Mouse (Mus musculus): ENCODE data around the gene Serpina7. TPM values are rescaled to one million over a fixed set of nuclear protein-coding genes. Genes with fewer than 3 reads are reported as not detected.

Serpina7 gene
- total and polyA plus RNA-seq, 3 experiments = not detected

GRCm38 (mm10) chrX:139064078-139064477 lies 21.0 kb downstream of the Serpina7 start:
- in situ Hi-C loops (cut with MboI; ENCODE audit: low pct_ligation_motif_present, low pct_unique_long_range_greater_than_20kb, low sequenced_read_pairs) = no loop called here
- H3K27me3 ChIP-seq (replicated peaks) = no peaks in the 10 kb centered on the region
- no peak overlapping the region for H3K4me3 ChIP-seq (replicated peaks in 1 of 3; ENCODE audit: low read depth in 2 of 3, low read length in 2 of 3, poor library complexity in 1 of 3)
- H3K36me3 ChIP-seq (replicated peaks in 1 of 2; ENCODE audit: control insufficient read depth in 1 of 2, insufficient read depth in 1 of 2, low read length in 1 of 2) = no peaks in the 10 kb centered on the region
- H3K27ac ChIP-seq (ENCODE audit: insufficient read depth, low read depth) = no peak overlapping the region
- TF ChIP-seq NRF1 (IDR thresholded peaks at IDR 0.05; ENCODE audit: low read depth, low read length) = no peak
- TF ChIP-seq MXI1 (IDR thresholded peaks at IDR 0.05; ENCODE audit: low read depth, low read length) = no peak
- no peak for TF ChIP-seq HCFC1 (IDR thresholded peaks at IDR 0.05; ENCODE audit: low read depth, low read length)
- TF ChIP-seq CHD2 (IDR thresholded peaks at IDR 0.05; ENCODE audit: low read length) = no peak
- TF ChIP-seq ELF1 (IDR thresholded peaks at IDR 0.05; ENCODE audit: low read depth, low read length) = no peak
- TF ChIP-seq EP300 (IDR thresholded peaks at IDR 0.05; ENCODE audit: low read length) = no peak
- TF ChIP-seq ZKSCAN1 (IDR thresholded peaks at IDR 0.05; ENCODE audit: borderline replicate concordance, low read depth, low read length) = no peak
- no peak for TF ChIP-seq ETS1 (conservative IDR thresholded peaks at IDR 0.05; ENCODE audit: low read depth, low read length)
- no peak for TF ChIP-seq JUN (IDR thresholded peaks at IDR 0.05; ENCODE audit: insufficient read depth, low read depth, low read length)
- no peak for TF ChIP-seq TBP (conservative IDR thresholded peaks at IDR 0.05; ENCODE audit: low read depth, low read length)
- no peak for TF ChIP-seq MEF2A (IDR thresholded peaks at IDR 0.05; ENCODE audit: borderline replicate concordance, low read depth, low read length)
- no peak for TF ChIP-seq CTCF (conservative IDR thresholded peaks at IDR 0.05 in 1 of 2, IDR thresholded peaks at IDR 0.05 in 1 of 2; ENCODE audit: low read depth in 2 of 2, low read length in 2 of 2)
- TF ChIP-seq ZNF384 (IDR thresholded peaks at IDR 0.05; ENCODE audit: low read depth, low read length) = no peak
- TF ChIP-seq MYC (IDR thresholded peaks at IDR 0.05; ENCODE audit: low read depth, low read length) = no peak
- no peak for TF ChIP-seq NELFE (IDR thresholded peaks at IDR 0.05; ENCODE audit: low read depth, low read length)
- TF ChIP-seq KAT2A (IDR thresholded peaks at IDR 0.05; ENCODE audit: insufficient replicate concordance, low read length) = no peak
- TF ChIP-seq UBTF (IDR thresholded peaks at IDR 0.05; ENCODE audit: low read depth, low read length) = no peak
- TF ChIP-seq ZC3H11A (IDR thresholded peaks at IDR 0.05; ENCODE audit: low read depth, low read length) = no peak
- TF ChIP-seq ZMIZ1 (IDR thresholded peaks at IDR 0.05; ENCODE audit: low read depth, low read length) = no peak
- no peak for TF ChIP-seq IRF4 (IDR thresholded peaks at IDR 0.05; ENCODE audit: low read depth, low read length)
- H3K4me2 ChIP-seq (ENCODE audit: insufficient read depth, low read depth, poor library complexity, severe bottlenecking) = no peak overlapping the region
- no peaks in the 10 kb centered on the region for H3K79me2 ChIP-seq (replicated peaks; ENCODE audit: control insufficient read depth, extremely low read depth, insufficient read depth, poor library complexity, severe bottlenecking)
- H3K9me3 ChIP-seq (replicated peaks; ENCODE audit: low read length) = no peaks in the 10 kb centered on the region
- dilution Hi-C loops (cut with MboI; ENCODE audit: extremely low pct_ligation_motif_present, extremely low pct_unique_long_range_greater_than_20kb, low sequenced_read_pairs) = no loop called here
- H3K4me1 ChIP-seq (ENCODE audit: control insufficient read depth in 1 of 2, insufficient read depth in 2 of 2) = no peaks in the 10 kb centered on the region
- no peak overlapping the region for H3K9ac ChIP-seq (ENCODE audit: insufficient read depth, low read depth)
- no peak for DNase-seq (ENCODE audit: extremely low read depth)

GRCm38 (mm10) chrX:139053149-139053548 lies 31.9 kb downstream of the Serpina7 start:
- no peak for TF ChIP-seq RCOR1 (conservative IDR thresholded peaks at IDR 0.05; ENCODE audit: low read depth, low read length)
- no peak for TF ChIP-seq PAX5 (IDR thresholded peaks at IDR 0.05; ENCODE audit: low read length)
- no peak for TF ChIP-seq ZKSCAN1 (IDR thresholded peaks at IDR 0.05; ENCODE audit: borderline replicate concordance, low read depth, low read length)
- no peak for TF ChIP-seq MEF2A (IDR thresholded peaks at IDR 0.05; ENCODE audit: borderline replicate concordance, low read depth, low read length)
- TF ChIP-seq TBP (conservative IDR thresholded peaks at IDR 0.05; ENCODE audit: low read depth, low read length) = no peak
- no peak for TF ChIP-seq ZMIZ1 (IDR thresholded peaks at IDR 0.05; ENCODE audit: low read depth, low read length)
- no peak for TF ChIP-seq TCF12 (IDR thresholded peaks at IDR 0.05; ENCODE audit: low read depth, low read length)
- TF ChIP-seq NELFE (IDR thresholded peaks at IDR 0.05; ENCODE audit: low read depth, low read length) = no peak
- TF ChIP-seq POLR2AphosphoS2 (IDR thresholded peaks at IDR 0.05; ENCODE audit: low read depth, low read length) = no peak
- no peak for TF ChIP-seq MXI1 (IDR thresholded peaks at IDR 0.05; ENCODE audit: low read depth, low read length)
- TF ChIP-seq NRF1 (IDR thresholded peaks at IDR 0.05; ENCODE audit: low read depth, low read length) = no peak
- no peak for TF ChIP-seq SIN3A (IDR thresholded peaks at IDR 0.05; ENCODE audit: low read length)
- TF ChIP-seq SMC3 (IDR thresholded peaks at IDR 0.05; ENCODE audit: low read depth, low read length) = no peak
- TF ChIP-seq JUND (conservative IDR thresholded peaks at IDR 0.05; ENCODE audit: low read depth, low read length) = no peak
- no peak for TF ChIP-seq ZNF384 (IDR thresholded peaks at IDR 0.05; ENCODE audit: low read depth, low read length)
- TF ChIP-seq GABPA (IDR thresholded peaks at IDR 0.05; ENCODE audit: insufficient replicate concordance, low read depth, low read length) = no peak
- no peak for TF ChIP-seq RAD21 (IDR thresholded peaks at IDR 0.05; ENCODE audit: low read depth, low read length)
- no peak for DNase-seq (ENCODE audit: extremely low read depth)
- Histone ChIP-seq H3K79me2 (replicated peaks; ENCODE audit: control insufficient read depth, extremely low read depth, insufficient read depth, poor library complexity, severe bottlenecking) (no peaks in the 10 kb centered on the region), H3K4me1 (ENCODE audit: control insufficient read depth in 1 of 2, insufficient read depth in 2 of 2) (no peaks in the 10 kb centered on the region), H3K9me3 (replicated peaks; ENCODE audit: low read length) (no peaks in the 10 kb centered on the region), H3K9ac (ENCODE audit: insufficient read depth, low read depth) (no peak overlapping the region), H3K4me2 (ENCODE audit: insufficient read depth, low read depth, poor library complexity, severe bottlenecking) (no peak overlapping the region), H3K27ac (ENCODE audit: insufficient read depth, low read depth) (no peak overlapping the region), H3K36me3 (replicated peaks in 1 of 2; ENCODE audit: control insufficient read depth in 1 of 2, insufficient read depth in 1 of 2, low read length in 1 of 2) (no peaks in the 10 kb centered on the region), H3K27me3 (replicated peaks) (no peaks in the 10 kb centered on the region), H3K4me3 (replicated peaks in 1 of 3; ENCODE audit: low read depth in 2 of 3, low read length in 2 of 3, poor library complexity in 1 of 3) (no peak overlapping the region)
- dilution Hi-C loops (cut with MboI; ENCODE audit: extremely low pct_ligation_motif_present, extremely low pct_unique_long_range_greater_than_20kb, low sequenced_read_pairs) = no loop called here
- in situ Hi-C loops (cut with MboI; ENCODE audit: low pct_ligation_motif_present, low pct_unique_long_range_greater_than_20kb, low sequenced_read_pairs) = no loop called here

Measured in CH12.LX (cell line).